Mouse (Mus musculus): ENCODE measurements around the gene Atp2b2.

Atp2b2 gene

DNA sequence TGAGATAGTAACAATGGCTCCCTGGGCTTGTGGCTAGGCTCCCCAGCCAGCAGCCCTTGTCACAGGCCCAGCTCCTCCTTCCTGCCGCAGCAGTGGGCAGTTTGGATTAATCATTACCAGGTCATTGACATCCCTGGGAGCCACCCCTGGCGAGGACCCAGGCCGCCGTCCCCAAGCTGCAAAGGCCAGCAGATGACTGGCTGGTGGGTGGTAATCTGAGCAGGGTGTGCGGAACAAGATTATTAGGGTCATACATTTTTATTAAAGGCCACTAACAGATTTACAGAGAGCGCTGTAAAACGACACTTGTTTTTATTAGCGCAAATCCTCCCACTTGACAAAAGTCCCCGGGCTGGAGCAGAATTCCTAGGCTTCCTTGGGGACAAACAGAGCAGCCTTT lies 29.6 kb downstream of the Atp2b2 start:
- CTCF ChIA-PET, result no interaction called here

DNA sequence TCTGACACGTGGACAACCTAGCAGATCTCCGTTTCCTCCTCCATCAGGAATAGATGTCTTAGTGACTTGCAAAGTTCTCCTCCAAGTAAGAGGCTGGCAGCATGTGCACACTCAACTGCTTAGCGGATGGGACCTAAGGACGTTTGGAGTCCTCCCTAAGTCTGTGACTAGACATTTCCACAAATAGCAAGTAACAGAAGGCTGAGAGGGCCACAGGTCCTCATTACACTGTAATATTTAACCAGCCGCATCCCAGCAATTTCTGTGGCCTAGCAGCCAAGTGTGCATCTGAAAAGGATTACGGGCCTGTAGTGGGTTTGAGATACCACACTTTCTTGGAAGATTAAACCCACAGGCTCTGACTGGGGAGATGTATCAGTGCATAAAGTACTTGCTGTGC lies 30.4 kb downstream of the Atp2b2 start:
- CTCF ChIA-PET, result no interaction called here

DNA sequence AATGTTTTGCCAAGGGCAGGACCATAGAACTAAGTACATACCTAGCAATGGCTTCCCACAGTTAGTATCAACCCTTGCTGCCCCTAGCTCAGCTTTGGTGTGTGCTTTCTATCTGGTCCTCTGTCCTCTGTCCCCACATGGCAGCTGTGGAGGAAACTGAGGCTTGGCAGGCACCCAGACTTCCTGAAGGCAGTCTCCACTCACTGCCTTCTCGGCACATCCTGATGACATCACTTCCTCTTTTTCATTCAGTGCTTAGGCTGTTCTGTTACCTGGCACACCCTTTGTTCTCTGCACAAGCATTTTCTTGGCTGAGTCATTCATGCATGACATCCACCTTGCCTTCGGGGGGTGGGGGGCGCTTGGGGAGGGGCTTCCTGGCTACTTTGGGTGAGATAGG lies 38.6 kb downstream of the Atp2b2 start:
- CTCF ChIA-PET, result no interaction called here

DNA sequence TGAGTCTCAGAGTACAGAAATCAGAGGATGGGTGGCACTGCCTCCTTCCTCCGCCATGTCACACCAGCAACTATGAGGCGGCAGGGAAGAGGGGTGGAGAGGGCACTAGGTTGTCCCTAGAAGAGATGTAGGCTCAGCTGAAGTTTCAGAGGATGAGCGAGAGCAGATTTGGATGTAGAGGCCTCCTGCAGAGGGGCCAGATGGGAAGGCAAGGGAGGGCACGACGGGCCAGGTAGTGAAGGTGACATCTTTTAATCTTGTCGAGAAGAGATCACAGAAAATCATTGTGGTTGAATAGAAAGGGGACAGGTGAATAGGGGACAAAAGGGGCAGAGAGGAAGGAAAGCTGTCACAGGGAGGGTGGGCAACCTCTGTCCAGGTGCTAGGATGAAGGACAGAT lies 41.5 kb downstream of the Atp2b2 start:
- CTCF ChIA-PET, result no interaction called here

DNA sequence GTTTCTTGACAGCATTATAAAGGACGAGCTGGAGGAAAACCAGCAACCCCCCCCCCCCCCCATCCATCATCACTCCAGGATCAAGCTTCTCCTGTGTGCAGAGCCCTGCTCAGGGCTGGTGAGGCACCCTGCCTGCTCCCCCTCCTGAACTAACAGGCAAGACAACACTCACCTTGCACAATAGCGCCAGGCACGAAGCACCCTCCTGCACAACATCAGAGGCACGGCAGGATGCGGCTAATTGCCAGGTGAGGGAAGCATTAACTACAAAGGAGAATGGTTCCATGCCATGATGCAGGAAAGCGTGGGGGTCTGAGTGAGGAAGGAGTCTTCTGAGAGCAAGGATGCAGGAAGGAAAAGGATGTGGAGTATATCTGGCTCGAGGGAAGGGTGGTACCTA lies 42.1 kb downstream of the Atp2b2 start:
- CTCF ChIA-PET, result no interaction called here

DNA sequence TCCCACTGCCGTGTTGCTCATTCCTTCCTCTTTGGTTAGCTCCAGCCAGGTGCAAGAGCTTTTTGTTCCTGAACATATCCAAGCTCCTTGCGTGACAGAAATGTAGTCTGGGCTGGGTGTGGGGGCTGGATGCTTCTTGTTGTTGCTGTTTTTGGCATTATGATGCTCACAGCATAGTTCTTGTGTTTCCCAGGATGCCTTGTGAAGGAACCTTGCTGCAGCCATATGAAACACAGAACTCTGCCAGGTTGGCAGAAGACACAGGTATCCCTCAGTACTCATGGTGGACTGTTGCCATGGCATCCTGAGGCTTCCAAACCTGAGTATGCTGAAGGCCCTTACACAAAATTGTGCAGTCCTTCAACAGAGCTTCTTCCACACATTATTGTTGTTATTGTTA lies 44.0 kb downstream of the Atp2b2 start:
- CTCF ChIA-PET, result no interaction called here

DNA sequence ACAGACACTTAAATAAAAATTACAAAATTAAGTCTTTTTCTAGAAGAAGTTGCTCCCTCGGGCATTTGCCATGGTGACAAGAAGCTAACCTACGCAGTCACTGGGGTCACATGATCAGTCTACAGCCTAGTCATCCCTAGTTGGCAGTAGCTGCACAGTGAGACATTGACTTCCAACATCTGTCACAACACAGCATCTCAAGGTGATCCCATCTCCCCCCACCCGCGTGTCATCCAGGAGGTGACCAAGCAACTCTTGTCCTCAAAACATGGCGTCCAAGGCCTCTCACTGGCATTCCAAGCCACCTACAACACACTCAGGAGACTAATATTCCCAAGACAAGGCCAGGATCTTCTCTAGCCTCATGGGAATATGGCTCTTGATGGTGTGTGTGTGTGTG lies 48.2 kb downstream of the Atp2b2 start:
- CTCF ChIA-PET, result no interaction called here

DNA sequence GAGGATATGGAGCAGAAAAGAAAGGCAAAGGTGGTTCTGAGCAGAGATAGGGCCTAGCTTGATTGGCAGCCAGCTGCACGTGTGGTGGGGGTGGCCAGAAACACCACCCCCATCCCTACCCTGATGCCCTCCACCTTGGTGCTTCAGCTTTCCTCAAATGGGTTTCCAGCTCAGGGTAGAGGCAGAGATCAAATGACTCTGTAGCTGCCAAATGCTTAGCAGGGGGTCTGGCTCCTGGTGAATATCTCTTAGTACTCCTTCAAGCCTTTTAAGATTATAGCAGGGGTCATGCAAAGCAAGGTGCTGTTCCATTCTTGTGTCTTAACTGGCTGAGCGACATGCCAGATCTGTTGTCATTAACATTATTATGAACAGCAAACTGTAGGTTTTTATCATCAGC lies 50.3 kb downstream of the Atp2b2 start:
- CTCF ChIA-PET, result no interaction called here

DNA sequence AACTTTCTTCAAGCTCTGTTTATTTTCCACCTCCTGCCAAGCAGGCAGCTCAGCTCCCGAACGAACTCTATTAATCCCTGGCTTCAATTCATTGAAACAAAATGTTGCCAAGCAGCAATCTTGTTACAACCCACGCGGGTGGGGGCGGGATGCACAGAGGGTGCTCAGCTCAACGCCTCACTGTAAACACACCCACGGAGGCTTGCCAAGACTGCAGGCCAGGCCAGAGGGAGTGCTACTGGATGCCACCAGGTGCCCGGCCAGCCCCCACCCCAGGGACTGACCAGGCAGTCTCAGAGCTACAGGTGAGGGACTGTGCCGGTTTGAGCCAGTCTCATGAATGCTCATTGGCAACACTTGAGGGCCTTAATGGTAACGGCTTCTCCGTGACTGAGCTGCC lies 50.9 kb downstream of the Atp2b2 start:
- CTCF ChIA-PET, result no interaction called here

DNA sequence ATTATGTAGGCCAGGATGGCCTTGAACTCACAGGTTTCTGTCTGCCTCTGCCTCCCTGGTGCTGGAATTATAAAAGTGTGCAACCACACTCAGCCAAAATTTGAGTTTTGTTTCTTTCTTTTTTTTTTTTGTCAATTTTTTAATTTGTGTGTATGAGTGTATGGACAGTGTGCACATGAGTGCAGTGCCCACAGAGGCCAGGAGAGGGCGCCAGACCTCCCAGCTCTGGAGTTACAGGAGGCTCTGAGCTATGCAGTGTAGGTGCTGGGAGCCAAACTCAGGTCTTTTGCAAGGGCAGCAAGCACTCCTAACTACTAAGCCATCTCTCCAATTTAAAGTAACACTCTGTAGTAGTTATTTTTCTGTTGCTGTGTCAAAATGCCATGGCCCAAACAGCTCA lies 52.4 kb downstream of the Atp2b2 start:
- CTCF ChIA-PET, result no interaction called here

DNA sequence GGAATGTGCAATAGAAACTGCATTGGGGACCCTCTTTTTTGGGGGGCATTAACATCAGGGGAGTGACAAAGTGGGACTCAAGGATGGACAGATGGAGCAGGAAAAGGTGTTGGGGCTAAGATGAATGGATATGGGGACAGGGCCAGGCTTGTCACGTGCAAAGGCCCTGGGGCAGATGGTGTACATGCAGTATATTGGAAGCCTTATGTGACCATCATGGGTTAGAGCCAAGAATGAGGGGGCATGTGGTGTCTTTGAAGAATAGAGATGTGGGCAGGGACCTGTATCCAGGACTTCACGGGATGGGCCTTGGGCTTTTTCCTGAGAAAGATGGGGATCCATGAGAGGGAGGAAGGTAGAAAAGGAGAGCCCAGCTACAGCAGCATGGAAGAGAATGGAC lies 53.9 kb downstream of the Atp2b2 start:
- CTCF ChIA-PET, result no interaction called here

DNA sequence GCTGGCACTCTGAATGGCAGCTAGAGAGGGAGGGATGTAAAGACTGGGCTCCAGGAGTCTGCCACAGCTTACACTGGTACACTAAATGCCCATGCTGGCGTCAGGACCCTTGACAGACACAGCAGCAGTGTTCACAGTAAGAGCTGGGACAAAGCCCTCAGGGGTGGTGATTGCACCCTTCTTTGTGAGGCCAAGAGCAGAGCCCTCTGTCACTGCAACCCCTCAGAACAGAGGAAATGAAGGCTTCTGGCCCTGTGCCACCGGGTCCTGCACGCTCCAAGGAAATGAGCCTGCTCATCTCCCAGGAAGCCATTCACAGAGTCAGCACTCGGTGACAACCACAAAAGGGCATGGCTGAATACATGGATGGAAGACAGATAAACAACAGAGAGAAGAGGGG lies 55.7 kb downstream of the Atp2b2 start:
- CTCF ChIA-PET, result no interaction called here

DNA sequence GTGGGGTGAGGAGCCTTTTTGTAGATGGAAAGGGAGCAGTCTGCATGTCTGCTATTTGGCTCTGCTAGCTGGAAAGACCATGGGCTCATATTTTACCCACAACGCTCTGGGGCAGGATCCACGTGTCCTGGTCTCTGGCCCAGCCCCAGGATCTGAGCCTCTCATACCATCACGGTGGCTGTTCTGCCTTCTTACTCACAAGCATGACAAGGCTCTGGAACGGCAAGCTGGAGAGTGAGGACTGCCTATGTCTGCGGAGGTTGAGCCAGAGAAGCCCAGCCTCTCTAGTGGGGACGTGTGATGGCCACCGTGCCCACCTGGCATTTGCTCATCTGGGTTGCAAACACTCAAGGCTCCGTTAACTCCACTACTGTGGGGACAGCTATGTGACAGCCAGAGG lies 63.7 kb downstream of the Atp2b2 start:
- CTCF ChIA-PET, result no interaction called here

DNA sequence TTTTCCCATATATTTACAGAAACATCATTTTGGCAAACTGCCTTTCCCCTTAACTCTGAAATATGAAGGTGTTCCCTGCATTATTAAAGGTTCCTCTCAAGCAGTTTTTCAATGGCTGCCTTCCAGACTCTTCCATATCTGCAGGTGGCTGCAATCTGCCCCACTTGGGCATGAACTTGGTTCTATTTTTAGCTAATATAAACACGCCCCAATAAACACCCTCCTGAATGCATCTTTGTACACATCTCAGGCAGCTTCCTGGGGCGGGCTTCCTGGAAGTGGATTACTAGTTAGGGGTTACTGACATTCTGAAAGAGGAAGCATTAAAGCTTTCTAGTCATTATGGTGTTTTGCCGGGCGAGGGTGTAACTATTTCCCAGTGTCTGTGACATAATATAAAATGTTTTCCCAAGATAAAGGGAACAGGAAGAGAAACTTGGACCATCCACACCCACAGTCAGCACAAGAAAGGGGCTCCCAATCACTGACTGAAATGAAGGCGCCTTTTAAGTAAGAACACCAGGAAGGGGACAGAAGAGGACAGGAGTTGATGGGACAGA lies 64.2 kb downstream of the Atp2b2 start:
- CTCF ChIA-PET, result no interaction called here

DNA sequence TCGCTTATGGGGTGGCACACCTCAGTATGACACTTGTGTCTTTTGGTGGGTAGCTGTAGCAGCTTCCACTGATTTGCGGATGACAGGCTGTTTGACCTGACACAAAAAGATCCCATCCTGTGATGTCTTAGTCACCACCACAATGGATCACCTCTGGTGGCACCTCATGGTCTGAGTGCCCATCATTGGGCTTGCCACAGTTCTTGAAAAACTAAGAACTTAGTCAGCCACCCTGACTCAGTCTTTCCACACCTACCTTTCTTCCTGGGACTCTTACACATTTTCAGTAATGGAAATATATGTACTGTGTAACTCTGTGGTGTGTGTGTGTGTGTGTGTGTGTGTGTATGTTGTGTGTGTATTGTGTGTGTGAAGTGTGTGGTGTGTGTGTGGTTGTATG lies 71.5 kb downstream of the Atp2b2 start:
- CTCF ChIA-PET, result no interaction called here

DNA sequence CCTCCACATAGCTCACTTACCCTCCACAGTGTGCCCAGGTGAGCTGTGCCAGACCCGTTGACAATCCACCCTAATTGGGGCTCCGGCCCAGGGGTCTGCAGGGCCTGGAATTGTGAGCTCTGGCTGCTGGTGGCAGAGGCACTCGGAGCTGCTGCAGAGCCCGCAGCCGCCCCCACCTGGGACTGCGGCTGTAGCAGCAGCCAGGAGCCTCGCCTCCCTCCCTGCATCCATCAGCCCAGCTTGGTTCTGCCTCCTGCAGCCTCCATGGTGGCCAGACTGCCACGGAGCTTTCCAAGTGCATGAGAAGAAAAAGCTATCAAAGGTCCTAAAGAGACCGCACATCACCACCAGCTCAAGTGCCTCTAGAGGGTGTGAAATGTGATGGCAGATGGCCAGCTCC lies 71.9 kb downstream of the Atp2b2 start:
- CTCF ChIA-PET, result no interaction called here

DNA sequence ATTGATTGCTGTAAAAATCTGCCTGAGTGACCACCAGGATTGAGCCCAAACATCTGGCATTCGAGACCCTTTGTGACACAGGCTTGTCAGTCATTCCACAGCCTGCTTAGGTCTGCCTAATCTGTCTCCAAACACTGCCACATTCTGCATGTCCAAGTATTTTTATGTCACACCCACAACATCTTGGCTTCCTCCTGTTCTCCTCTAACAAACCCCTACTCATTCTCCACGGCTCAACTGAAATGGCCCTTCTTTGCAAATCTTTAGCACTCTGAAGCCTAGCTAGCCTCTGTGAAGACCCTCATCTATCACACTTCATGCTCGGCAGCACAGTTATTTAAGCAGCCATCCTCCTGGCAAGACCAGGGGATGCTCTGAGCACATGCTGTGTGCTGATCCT lies 72.7 kb downstream of the Atp2b2 start:
- CTCF ChIA-PET, result no interaction called here

DNA sequence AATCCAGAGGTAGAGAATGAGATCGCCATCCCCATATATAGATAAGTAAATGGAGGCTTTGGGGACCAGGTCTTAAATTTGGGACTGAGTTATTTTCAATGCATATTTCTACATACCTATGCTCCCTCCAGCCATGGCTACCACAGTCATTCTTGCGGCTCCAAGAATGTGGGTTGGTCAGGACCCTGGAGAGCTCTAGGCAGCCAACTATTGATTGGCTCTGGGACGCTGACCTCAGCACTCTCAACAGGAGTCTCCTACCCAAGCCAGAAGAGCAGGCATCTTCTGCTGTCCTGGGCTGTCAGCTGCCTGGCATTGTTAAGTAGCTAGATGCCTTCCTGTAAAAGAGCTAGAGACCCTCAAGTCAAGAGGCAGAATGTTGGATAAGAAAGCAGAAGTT lies 79.6 kb downstream of the Atp2b2 start:
- CTCF ChIA-PET, result no interaction called here

DNA sequence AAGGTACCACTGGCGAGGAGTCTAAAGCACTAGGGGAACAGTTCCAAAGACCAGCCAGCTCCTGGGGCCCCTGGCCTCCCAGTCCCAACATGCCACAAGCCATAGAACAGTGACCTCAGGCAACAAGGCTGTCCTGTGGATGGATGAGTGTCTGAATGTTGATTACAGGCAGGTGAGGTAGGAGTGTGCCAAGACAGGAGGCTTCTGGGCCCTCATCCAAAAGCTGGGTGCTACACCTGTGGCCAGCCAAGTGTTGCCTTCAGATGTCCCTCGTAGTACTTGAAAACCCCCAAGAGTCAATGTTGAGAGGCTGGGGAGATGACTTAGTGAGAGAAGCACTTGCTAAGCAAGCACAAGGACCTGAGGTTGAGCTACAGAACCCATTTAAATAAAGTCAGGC lies 80.8 kb downstream of the Atp2b2 start:
- CTCF ChIA-PET, result no interaction called here

DNA sequence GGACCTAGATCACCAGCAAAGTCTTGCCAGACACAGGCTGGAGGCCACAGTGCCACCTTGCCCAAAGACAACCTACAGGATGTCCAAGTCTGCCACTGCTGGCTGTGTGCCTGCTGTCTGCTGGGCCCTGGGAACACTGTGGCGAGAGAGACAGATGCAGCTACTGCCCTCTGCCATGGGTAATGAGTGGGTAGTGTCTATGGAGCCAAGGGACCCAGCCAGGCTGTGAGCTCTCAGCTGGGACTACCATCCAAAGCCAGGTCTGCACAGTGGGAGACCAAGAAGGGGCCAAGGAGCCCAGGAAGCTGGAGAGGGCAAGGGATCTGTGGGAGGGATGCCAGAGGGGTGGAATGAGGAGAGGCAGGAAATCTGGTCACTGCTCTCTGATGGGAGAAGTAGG lies 83.1 kb downstream of the Atp2b2 start:
- CTCF ChIA-PET, result no interaction called here

DNA sequence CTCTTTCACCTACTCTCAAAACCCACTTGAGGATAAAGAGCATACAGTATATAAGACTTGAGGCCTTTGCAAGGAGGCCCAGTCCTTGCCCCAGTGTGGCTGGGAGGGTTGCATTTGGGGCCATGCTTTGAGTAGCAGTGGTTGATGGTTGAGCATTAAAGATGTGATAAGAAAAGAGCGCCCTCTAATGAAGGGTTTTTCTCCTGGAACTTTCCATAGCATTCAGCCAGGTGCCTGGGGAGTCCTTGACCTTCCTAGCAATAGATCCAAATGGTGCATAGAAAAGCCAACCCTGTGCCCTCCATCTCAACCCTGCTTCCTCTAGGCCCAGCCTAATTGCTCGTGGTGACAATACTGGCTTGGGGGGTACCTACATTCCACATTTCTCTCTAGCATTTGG lies 83.7 kb downstream of the Atp2b2 start:
- CTCF ChIA-PET, result no interaction called here

DNA sequence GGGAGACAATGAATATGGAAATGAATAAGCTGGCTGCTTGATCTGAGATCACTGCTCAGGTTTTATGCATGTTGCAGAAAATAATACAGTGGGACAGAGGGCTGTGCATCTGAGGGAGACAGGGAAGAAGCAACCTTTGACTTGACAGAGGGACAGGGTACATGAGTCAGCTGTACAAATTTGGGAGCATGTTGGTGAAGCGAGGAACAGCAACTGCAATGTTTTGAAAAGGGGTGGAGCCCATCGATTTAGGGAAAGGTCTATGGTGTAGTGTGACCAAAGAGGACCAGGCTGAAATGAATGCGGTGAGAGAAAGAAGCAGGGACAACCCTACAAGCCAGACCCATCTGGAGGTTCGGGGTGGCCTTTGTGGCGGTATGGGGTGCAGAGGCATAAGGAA lies 84.4 kb downstream of the Atp2b2 start:
- CTCF ChIA-PET, result no interaction called here

DNA sequence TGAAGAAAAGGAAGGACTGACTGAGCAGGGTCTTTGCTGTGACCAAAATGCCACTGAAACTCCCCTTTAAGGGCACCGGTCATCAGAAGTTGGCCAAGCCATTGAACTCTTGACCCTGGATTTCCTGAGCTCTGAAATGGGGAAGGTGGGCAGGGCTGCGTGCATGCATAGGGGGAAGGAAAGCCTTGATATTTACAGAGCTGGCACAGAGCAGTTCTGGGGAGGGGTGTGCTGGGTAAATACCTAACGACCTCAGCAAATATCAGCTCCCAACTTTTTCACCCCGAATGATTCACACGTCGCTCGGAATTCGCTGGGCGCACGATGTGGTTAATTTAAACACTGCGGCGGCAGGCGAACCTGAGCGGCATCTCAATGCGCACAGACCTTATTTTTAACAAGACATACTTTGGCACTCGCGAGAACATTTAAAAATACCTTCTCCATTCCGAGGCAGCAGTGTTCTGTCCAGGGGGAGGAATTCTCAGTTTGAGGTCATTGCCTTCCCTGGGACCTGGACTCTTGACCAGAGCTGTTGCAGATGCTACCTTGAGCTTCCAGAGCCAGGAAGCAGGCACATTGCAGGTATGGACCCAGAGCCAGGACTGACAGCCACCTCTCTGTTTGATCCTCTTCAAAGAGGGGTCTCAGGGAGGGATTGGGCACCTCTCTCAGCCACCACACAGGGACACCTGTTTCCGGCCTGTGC lies 85.0 kb downstream of the Atp2b2 start:
- CTCF ChIA-PET, result no interaction called here

DNA sequence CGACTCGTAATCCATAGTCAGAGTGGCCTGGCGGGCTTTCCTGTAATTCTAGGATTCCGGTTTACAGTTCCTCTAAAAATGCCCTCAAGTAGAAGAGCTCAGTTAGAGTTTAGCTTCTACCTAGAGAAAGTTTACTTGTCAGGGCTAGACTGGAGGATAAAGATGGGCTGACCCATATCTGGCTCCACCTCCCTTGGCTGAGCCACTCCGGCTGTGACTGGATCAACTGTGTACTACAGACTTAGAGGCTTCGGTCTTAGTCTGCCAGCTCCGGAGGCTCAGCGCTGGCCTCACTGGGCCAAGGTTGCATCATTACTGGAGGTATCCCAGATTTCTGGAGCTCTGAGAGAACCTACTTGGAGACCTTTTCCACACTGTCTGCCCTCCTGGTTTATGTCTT lies 94.9 kb downstream of the Atp2b2 start:
- CTCF ChIA-PET, result no interaction called here

DNA sequence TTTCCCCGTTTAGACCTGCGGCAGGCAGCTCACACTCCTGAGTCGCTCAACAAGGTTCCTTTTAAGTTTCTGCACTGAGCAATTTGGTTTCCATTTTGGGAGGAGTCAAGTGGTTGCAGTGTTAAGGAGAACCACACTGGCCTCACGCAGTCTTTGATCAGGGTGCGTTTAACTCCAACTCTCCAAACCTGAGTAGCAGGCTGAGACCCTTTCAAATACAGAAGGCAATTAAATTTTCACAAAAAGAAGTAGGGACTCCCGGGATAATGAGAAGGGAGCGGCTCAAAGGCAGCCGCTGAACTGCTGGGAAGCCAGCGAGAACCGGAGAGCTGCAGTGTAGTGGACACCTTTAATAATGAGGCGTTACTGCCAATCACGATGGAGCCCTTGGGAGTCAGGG lies 100.1 kb downstream of the Atp2b2 start:
- CTCF ChIA-PET, result no interaction called here

Data from spleen, embryonic (tissue).